Comparison of ENCODE assay signal across 15 mouse cellular contexts in the genomic region with DNA sequence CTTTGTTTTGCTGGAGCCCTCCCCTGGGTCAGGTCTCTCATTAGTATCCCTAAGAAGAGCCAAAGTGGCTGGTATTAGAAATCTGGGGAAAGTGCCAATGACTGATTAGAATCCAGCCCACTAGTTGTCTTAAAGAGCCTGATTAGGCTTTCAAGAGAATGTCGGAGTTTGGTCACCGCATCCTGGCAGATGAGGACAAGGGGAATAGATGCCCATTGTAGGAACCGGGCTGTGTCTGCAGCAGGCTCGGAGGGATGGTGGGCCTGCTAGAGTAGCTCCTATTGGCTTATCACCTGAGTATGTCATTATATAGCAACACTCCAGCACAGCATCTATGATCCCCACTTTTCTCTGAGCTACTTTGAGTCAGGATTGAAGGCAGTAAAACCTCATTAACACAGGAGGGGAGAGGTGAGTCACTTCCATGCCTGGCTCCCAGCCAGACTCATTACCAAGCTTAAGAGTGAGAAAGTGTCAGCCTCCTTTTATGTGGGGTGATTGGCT. TPM values are rescaled to one million over a fixed set of nuclear protein-coding genes. Genes with fewer than 3 reads are reported as not detected.
DNase-seq lines count a peak whose midpoint lies in the region; ATAC-seq and TF ChIP-seq lines count a peak whose summit lies in the region.
"Had no signal": no experiment of that assay in that cellular context is flagged by ENCODE, and none has a peak within 500 bp of the region (broad histone marks: within the 10 kb centered on the region; RNA-seq: fewer than 3 reads in every experiment).

No protein-coding gene starts in this region.

- H3K36me3 ChIP-seq in MEL (ENCODE audit: control insufficient read depth in 1 of 2, insufficient read depth in 2 of 2, low read length in 2 of 2): peaks cover 0 to 7% of the 10 kb centered on the region in 2 experiments; a peak in 2 of 4 replicates
- H3K36me3 ChIP-seq in forebrain, embryonic 14.5 days (ENCODE audit: control insufficient read depth, insufficient read depth, low read length): no peaks in the 10 kb centered on the region
- no peaks in the 10 kb centered on the region for H3K36me3 ChIP-seq in heart, embryonic 12.5 days
- H3K36me3 ChIP-seq: lung, embryonic 15.5 days had no signal

- no peak overlapping the region for H3K4me2 ChIP-seq in forebrain, embryonic 14.5 days (ENCODE audit: low read length)
- no peak overlapping the region for H3K4me2 ChIP-seq in heart, embryonic 12.5 days
- H3K4me2 ChIP-seq: lung, embryonic 15.5 days had no signal

- no peaks in the 10 kb centered on the region for H3K9me3 ChIP-seq in MEL (replicated peaks; ENCODE audit: insufficient read depth, low read length)
- H3K9me3 ChIP-seq in forebrain, embryonic 14.5 days (replicated peaks; ENCODE audit: control insufficient read depth, low read length): no peaks in the 10 kb centered on the region
- no peaks in the 10 kb centered on the region for H3K9me3 ChIP-seq in heart, embryonic 12.5 days (replicated peaks)
- H3K9me3 ChIP-seq: lung, embryonic 15.5 days had no signal

- no peak overlapping the region for H3K4me3 ChIP-seq in MEL (ENCODE audit: control insufficient read depth in 1 of 2, insufficient read depth in 1 of 2, low read depth in 2 of 2, low read length in 2 of 2)
- no peak overlapping the region for H3K4me3 ChIP-seq in forebrain, embryonic 14.5 days (ENCODE audit: low read depth, low read length)
- no peak overlapping the region for H3K4me3 ChIP-seq in heart, embryonic 12.5 days
- H3K4me3 ChIP-seq: lung, embryonic 15.5 days; myocyte had no signal

- no peak overlapping the region for H3K9ac ChIP-seq in MEL (ENCODE audit: control insufficient read depth, low read depth, low read length, poor library complexity, severe bottlenecking)
- H3K9ac ChIP-seq in forebrain, embryonic 14.5 days (ENCODE audit: low read length): no peak overlapping the region
- H3K9ac ChIP-seq in heart, embryonic 12.5 days: no peak overlapping the region
- H3K9ac ChIP-seq: lung, embryonic 15.5 days had no signal

- no peak for TF ChIP-seq EP300 in MEL (IDR thresholded peaks at IDR 0.05; ENCODE audit: low read depth in 1 of 2, low read length in 2 of 2)

- H3K27me3 ChIP-seq in MEL (ENCODE audit: control insufficient read depth in 1 of 2, insufficient read depth in 2 of 2, low read length in 2 of 2): no peaks in the 10 kb centered on the region
- 0 out of 2 replicates have a peak, but pooled peaks cover 2% of the 10 kb centered on the region for H3K27me3 ChIP-seq in forebrain, embryonic 14.5 days (replicated peaks; ENCODE audit: control insufficient read depth, insufficient read depth, low read length)
- no peaks in the 10 kb centered on the region for H3K27me3 ChIP-seq in heart, embryonic 12.5 days (replicated peaks)
- H3K27me3 ChIP-seq: lung, embryonic 15.5 days had no signal

- no peaks in the 10 kb centered on the region for H3K79me2 ChIP-seq in MEL (ENCODE audit: control insufficient read depth, insufficient read depth, low read length, poor library complexity)

- 9% methylated on average over 4 of the region's 4 CpGs for WGBS in forebrain, embryonic 14.5 days
- 68% methylated on average over 4 of the region's 4 CpGs for WGBS in heart, embryonic 12.5 days

- no peak overlapping the region for H3K27ac ChIP-seq in MEL (ENCODE audit: control insufficient read depth, low read depth, low read length)
- no peak overlapping the region for H3K27ac ChIP-seq in forebrain, embryonic 14.5 days (ENCODE audit: low read depth, low read length)
- H3K27ac ChIP-seq in heart, embryonic 12.5 days (ENCODE audit: poor library complexity, severe bottlenecking): no peak overlapping the region
- H3K27ac ChIP-seq: kidney, postnatal 0 days; lung, embryonic 15.5 days had no signal

- no peak for TF ChIP-seq CTCF in MEL (IDR thresholded peaks at IDR 0.05 in 2 of 3, conservative IDR thresholded peaks at IDR 0.05 in 1 of 3; ENCODE audit: control insufficient read depth in 1 of 3, insufficient read depth in 1 of 3, low read depth in 2 of 3, low read length in 3 of 3, poor library complexity in 1 of 3, severe bottlenecking in 1 of 3)

- no peak for TF ChIP-seq POLR2A in MEL (IDR thresholded peaks at IDR 0.05; ENCODE audit: control insufficient read depth in 1 of 2, insufficient read depth in 1 of 2, low read depth in 1 of 2, low read length in 2 of 2, poor library complexity in 1 of 2)

- DNase-seq in kidney, postnatal 14 days: peak; percentile 32
- DNase-seq in kidney, adult 9 months: no peak
- DNase-seq in MEL (ENCODE audit: low read depth, low spot score): peak; percentile 43
- DNase-seq in forebrain, embryonic 14.5 days (ENCODE audit: low spot score): peak; percentile 91
- DNase-seq in layer of hippocampus, postnatal 14 days (ENCODE audit: low spot score in 2 of 2): peak; percentile 33 to 70
- no peak for DNase-seq in thymus, adult 18-20 months
- DNase-seq: adrenal gland, adult 2 months; cerebellum, adult 9-11 months had no signal

- TF ChIP-seq RAD21 in MEL (IDR thresholded peaks at IDR 0.05; ENCODE audit: low read depth, low read length): no peak

- peak; percentile 90 for ATAC-seq in forebrain, embryonic 14.5 days
- ATAC-seq in inflammation-experienced regulatory T-cells, adult 6 months: no peak
- no peak for ATAC-seq in heart, embryonic 12.5 days (ENCODE audit: insufficient number of reproducible peaks, low FRiP score)

- H3K4me1 ChIP-seq in MEL (ENCODE audit: control insufficient read depth in 1 of 2, insufficient read depth in 2 of 2, low read length in 2 of 2): peaks cover 0 to 17% of the 10 kb centered on the region in 2 experiments; a peak in 1 of 4 replicates
- peaks cover 10% of the 10 kb centered on the region; the same call in 1 of the 2 replicates for H3K4me1 ChIP-seq in forebrain, embryonic 14.5 days (ENCODE audit: control insufficient read depth, insufficient read depth, low read length)
- no peaks in the 10 kb centered on the region for H3K4me1 ChIP-seq in heart, embryonic 12.5 days (replicated peaks)
- H3K4me1 ChIP-seq: lung, embryonic 15.5 days had no signal

TF ChIP-seq in MEL, 35 proteins besides CTCF, POLR2A, EP300 and RAD21:
- TF ChIP-seq GABPA (IDR thresholded peaks at IDR 0.05; ENCODE audit: low read depth, low read length) (no peak), CHD2 (IDR thresholded peaks at IDR 0.05; ENCODE audit: low read length) (no peak), BHLHE40 (IDR thresholded peaks at IDR 0.05; ENCODE audit: borderline replicate concordance, low read depth, low read length) (no peak), UBTF (IDR thresholded peaks at IDR 0.05; ENCODE audit: borderline replicate concordance, insufficient read depth, low read depth, low read length) (no peak), USF2 (IDR thresholded peaks at IDR 0.05; ENCODE audit: borderline replicate concordance in 1 of 2, insufficient read depth in 1 of 2, low read depth in 1 of 2, low read length in 2 of 2) (no peak), ZKSCAN1 (IDR thresholded peaks at IDR 0.05; ENCODE audit: low read depth, low read length) (no peak), ZNF384 (IDR thresholded peaks at IDR 0.05; ENCODE audit: low read depth, low read length) (no peak), SMC3 (IDR thresholded peaks at IDR 0.05; ENCODE audit: low read depth, low read length) (no peak), MAZ (IDR thresholded peaks at IDR 0.05; ENCODE audit: low read depth, low read length) (no peak), MYB (IDR thresholded peaks at IDR 0.05; ENCODE audit: low read depth, low read length) (no peak), SIN3A (IDR thresholded peaks at IDR 0.05; ENCODE audit: low read length) (no peak), TCF12 (IDR thresholded peaks at IDR 0.05; ENCODE audit: low read depth, low read length) (no peak), ELF1 (IDR thresholded peaks at IDR 0.05; ENCODE audit: low read depth, low read length) (no peak)

RNA-seq across cellular contexts. Expression of gene 4930432M17Rik, which starts 15.9 kb away (rescaled TPM):
- not detected in 2 replicates for total RNA-seq in MEL (2012; rRNA removed)
- not detected for polyA plus RNA-seq in MEL (2012; ENCODE audit: insufficient read depth in 1 of 2, insufficient read length in 2 of 2, low read depth in 1 of 2, low replicate concordance in 2 of 2, missing spikeins in 1 of 2)
- polyA plus RNA-seq in forebrain, embryonic 14.5 days (2014; fragmentation: Nextera tagmentation; extraction: Ambion mirVana): not detected in 2 replicates
- total RNA-seq in layer of hippocampus, postnatal 14 days (2021): not detected
- not detected for polyA plus RNA-seq in inflammation-experienced regulatory T-cells, adult 6 months (2017; shearing (Covaris generic))
- polyA plus RNA-seq in heart, embryonic 12.5 days (2016; fragmentation: Nextera tagmentation; extraction: Ambion mirVana): not detected in 2 replicates
- total RNA-seq: adrenal gland, adult 2 months; heart, adult 8-10 months had no signal
- polyA plus RNA-seq: adrenal gland, adult 2 months; kidney, postnatal 0 days; lung, embryonic 15.5 days; myocyte; stomach, embryonic 16.5 days had no signal

RNA-seq across cellular contexts. Expression of gene F3, which starts 36.9 kb away (rescaled TPM):
- not detected in 2 replicates for total RNA-seq in MEL (2012; rRNA removed)
- polyA plus RNA-seq in MEL (2012; ENCODE audit: insufficient read depth in 1 of 2, insufficient read length in 2 of 2, low read depth in 1 of 2, low replicate concordance in 2 of 2, missing spikeins in 1 of 2): not detected
- polyA plus RNA-seq in forebrain, embryonic 14.5 days (2014; fragmentation: Nextera tagmentation; extraction: Ambion mirVana): 8.8 and 11.0 TPM in 2 replicates
- 10 to 100 TPM; 47.2 to 47.3 TPM for total RNA-seq in layer of hippocampus, postnatal 14 days (2021)
- under 1 TPM in 1 of 3 experiments, not detected in 2; 0.43 TPM for polyA plus RNA-seq in inflammation-experienced regulatory T-cells, adult 6 months (2017; shearing (Covaris generic))
- polyA plus RNA-seq in heart, embryonic 12.5 days (2016; fragmentation: Nextera tagmentation; extraction: Ambion mirVana): 6.3 and 9.1 TPM in 2 replicates

Comparison
In these comparisons a context has a peak if more than half of its experiments do, and no peak if none do; other contexts are left out.
1. DNase-seq: peak in kidney, postnatal 14 days (single experiment), MEL (single experiment), forebrain, embryonic 14.5 days (single experiment) and layer of hippocampus, postnatal 14 days (2 of 2); none in kidney, adult 9 months (single experiment) and thymus, adult 18-20 months (0 of 2).